Mouse (Mus musculus): Measurements from ENCODE around the gene Armc2.
A peak's percentile ranks its signal among the peaks of the same experiment; 100 is the strongest.

Gene Armc2

DNA sequence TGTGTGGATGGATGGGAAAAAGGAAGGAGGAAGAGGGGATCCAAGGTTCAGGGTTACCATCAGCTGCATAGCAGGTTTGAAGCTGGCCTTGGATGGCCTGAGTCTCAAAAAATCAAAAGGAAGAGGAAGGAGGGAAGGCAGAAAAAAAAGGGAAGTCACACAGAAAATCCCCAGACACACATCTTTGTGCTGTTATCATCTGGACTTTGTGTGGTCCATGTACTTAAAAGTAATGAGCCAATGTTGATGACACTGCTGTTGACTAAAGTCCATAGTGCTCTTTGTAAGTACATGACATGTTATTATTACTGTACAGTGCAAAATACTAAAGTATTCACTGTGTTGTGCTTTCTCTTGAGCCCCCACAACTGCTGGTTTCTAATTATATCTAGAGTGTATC, 121.8 kb downstream of the Armc2 start:
- no peak for DNase-seq

DNA sequence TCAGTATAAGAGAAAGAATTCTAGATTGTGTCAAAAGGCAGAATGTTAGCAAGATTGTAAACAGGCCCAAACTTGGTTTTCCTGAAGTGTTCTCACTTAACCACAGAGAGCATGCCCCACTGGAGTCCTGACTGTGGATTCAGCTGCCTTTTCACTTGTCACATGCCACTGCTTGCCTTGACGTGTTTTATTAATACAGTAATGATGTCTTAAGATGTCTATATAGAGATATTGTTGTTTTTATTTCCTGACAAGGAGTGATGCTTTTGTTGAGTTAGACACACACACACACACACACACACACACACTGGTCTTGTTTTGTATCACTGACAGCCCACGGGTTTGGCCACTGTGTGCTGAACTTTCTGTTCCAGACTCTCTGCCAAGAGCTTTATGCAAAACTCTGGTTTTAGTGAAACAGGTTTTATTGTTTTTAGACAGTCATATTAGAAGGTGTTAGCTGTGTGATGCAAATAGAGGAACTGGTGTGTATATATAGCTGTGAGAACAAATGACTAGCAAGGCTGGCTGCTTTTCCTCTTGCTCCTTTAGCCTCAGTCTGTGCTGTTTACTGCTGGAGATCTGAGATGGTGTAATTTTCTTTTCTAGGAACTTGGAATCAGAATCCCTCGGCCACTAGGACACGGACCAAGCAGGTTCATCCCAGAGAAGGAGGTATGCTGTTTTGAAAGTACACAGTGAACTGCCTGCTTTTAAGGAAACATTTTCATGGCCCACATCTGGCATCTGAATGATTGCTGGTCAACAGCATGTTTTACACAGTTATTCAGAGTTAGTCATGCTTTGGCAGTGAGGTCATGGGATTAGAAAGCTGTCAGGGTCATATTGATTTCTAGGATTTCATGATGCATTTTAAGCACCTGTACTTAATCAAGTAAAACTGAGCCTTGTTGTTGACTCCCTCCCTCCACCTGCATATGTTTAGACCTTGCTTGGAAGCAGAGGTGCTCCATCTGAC, 124.5 kb downstream of the Armc2 start:
- DNase-seq: no peak

DNA sequence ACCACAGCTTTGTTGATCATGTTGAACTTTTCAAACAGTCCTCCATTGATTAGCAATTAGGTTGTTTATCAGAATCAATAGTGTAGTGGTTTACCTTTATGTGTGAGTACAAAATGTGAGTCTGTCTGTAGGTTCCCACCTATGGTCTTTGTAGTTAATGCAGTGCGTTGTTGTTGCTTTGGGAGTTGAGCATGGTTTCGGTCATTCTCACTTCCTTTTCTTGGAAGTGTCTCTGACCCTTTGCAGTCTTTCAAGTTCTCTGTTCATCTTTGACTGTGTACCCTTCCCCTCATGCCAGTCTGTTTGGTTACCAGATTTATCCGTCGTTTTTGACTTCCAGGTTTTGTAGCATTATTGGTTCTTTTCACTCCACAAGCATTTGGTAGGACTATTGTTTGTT, 126.9 kb downstream of the Armc2 start:
- no peak for DNase-seq

DNA sequence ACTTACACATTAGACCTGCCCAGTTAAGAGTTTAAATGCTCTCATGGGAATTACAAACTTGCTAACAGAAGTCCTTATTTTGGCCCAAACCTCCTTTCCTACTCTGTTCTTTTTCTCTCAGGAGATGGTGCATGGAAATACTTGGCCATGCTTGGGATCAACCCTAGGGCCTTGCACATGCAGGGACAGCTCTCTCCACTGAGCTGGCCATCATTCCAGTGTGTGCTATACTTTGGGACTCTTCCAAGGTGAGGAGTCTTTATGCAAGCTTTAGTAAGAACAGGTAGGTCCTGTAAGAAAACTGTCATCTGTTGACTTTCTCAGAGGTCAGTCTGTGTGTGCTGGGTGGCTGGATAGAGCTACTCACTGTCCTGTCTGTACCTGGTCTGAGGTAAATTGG, 127.7 kb downstream of the Armc2 start:
- no peak for DNase-seq

DNA sequence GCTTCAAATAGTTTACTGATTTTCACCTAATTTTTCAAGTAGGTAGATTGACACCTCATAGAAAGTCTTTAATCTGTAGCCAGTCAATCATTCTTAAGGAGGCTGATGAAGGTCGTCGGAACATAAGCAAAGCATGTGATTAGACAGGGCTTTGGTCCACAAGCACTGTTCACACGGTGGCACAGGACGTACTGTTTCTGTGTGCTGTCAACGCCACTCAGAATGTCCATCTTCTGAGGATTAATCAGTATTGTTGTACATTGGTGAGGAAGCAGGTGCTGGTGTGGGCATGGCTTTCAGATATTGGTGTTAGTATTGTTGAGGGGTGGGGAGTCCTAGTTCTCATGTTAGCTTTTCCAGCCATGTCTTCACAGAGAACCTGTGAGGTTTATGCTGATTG, 128.7 kb downstream of the Armc2 start:
- DNase-seq: no peak

DNA sequence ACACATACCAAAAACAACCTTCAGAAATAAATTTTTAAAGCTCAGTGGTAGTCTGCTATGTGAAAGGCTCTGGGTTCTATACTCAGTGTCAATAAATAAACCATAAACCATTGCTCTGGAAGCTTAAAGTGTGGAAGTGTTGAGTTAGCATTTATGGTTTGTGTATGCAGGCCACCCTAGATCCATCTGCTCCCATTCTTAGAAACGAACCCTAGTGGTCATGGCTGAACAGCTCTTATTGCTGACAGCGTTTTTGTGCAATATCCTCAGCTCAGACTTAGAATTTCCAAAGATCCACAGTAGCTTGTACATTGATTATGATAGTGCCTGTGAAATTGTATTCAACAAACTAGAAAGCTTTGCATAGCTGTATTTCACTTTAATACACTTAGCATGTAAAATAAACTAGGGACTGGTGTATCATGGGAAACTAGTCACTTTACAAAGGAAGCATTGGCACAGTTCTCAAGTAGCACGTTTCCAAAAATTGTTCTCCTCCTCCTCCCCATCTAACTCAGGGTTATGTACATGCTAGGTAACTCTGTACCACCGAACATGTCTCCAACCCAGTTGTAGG, 129.8 kb downstream of the Armc2 start:
- DNase-seq: no peak

DNA sequence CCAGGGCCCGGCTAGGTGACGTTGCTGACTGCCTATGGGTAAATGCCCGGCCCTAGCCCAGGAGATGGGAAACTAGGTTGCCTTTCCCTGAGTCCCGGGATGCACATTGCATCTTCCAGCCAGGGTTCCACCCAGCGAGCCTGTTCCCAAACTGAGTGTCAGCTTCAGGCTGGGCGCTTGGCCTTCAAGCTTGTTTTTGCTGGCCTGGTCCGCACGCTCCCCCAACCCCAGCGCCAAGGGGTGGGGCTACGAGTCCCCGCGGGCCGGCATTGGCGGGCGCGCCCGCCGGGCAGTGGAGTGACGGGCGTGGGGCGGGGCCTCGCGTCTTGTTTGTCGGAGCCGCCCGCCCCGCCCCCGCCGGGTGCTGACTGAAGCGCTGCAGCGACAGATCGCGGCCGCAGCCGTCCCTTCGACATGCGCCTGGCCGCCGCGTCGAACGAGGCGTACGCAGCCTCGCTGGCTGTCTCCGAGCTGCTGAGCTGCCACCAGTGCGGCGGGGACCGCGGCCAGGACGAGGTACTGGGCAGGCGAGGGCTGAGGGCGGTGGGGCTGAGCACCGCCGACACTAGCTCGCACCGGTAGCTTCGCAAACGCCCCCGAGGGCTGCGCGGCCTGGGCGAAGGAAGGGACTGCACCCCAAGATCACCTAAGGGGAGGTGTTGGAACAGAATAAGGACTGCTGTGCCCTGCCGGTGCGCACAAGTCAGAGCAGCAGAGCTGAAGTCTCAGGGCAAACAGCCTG, 131.0 kb downstream of the Armc2 start:
- DNase-seq: peak; percentile 95

DNA sequence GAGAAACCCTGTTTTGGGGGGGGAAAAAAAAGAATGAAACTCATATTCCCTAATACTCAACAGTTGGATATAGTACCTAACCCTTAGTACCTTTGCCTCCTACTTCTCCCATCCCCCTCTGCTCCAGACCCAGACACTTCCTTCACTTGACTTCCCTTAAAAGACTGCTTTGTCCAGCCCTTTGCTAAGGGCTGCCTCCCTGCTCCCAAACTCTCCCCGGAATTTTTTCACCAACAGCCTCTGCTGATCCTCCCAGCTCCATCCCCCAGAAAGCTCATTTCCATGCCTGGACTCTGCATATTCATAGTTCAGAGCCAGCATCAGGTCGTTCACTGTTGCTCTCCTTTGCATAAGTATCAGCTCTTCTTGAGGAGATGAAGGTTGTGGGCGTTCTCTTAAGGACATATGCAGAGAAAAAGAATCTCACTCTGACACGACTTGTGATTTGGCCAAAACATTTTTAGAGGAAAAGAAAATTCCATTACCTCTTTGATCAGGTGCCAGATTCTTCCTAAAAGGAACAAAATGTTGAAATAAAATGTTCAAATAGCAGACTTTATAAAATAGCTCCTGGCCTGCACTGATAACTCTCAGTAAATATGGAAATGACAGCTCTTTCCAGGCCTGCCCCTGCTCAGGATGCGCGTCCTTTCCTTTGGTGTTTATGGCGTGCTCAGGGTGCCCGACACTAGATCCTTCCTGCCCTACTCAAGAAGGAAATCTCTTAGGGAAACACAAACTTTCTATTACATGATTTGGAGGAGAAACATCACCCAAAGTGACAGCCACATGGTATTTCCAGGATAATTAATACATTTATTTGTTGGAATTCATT, 134.3 kb downstream of the Armc2 start:
- DNase-seq: no peak

DNA sequence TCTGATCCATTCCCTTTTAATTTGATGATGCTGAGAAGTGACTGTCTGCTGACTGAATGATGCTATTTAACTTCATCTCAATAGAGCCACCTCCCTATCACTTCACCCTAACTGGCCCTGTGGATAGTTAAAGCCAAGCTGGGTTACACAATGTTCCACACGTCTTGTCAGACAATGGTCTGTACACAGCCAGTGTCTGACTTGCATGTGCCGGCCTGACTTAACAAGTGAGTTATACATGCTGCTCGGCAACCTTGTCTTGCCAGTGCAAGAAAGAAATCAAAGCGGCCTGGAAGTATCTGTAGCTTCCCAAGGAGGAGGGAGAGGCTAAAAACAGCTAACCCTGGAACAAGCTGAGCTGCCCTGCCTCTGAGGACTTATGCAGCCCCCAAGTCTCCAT, 136.8 kb downstream of the Armc2 start:
- DNase-seq: no peak

DNA sequence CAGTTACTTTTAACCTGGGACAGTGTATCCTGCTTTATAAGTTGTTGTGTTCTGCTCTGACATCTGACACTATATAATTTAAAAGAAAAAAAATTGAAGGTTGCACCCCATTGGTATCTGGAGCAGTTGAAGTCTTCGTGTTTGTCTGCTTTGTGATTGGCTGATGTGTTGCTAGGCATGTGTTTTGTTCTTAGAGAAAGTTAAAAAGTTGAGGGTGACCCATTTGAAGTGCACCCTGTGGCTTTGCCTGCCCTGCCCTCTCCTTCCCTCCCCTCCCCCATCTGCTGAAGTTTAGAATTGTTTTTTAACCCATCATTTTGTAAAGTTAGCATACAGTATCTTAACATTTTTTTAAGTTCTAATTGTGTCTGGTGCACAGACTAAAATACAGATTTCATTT, 137.5 kb downstream of the Armc2 start:
- DNase-seq: no peak

DNA sequence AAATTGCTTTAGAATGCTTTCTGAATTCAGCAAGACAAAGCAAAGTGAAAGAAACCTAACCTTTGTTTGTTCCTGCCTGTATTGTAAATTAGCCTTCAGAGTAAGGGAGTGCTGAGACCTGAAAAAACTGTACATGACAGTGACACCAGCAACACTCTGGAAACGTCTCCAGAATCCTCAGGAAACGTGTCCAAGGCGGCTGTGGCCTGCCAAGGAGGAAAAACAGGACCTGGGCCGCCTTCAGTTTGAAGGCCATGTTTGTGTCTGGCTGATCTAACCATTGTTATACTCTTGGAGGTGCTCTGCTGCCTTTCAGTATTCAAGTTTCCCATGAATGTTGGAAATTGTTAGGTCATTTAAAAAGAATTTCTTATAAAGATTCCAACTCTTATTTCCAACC, 138.0 kb downstream of the Armc2 start:
- no peak for DNase-seq

DNA sequence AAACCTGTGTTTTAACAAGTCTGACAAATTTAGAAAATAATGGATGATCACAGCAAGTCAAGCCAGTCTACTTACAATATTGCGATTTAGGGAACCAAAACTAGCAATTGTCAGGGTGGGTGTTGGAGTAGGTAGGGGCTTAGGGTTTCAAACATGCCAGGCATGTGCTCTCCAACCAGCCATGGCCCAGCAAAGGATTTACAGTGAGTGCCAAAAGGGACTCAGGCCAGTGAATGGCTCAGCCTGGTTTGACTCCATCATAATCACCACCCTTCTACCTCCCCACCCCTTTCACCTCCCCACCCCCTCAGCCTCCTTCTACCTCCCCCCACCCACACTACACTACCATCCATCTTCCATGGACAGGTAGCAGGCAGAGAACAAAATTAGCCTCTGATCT, 138.6 kb downstream of the Armc2 start:
- DNase-seq: no peak

DNA sequence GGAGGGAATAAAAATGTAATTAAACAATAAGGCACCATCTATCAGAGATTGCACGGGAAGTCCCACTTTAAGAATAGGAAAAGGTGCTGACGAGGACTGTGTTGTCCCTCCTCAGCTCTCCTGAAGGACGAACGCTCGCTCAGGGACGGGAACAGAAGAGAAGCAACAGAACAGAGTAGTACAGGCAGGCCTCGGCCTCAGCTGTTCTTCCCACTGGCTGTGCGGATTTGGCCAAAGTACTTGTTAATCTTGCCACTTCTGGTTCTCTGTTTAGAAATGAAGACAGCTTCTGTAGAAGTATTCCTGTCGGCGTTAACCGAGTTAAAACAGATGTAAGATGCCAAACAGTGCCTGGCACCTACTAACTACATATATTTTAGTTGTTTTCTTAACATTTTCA, 139.9 kb downstream of the Armc2 start:
- no peak for DNase-seq

DNA sequence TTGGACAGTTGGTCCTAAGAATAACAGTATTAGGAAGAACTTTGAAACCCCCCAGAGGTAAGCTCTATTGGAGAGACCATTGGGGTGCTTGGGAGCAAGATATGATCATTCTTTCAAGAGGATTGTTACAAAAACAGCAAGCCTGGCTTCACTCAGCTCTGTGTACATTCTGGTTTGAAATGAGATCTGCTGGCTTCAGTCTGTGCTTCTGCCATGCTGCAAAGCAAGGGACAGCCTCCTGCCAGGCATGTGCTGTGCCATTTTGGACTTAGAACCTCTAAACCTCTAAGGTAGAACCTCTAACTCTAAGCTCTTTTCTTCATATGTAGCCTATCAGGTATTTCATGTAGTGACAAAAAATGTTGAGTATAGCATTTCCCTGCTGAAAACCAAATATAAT, 142.6 kb downstream of the Armc2 start:
- DNase-seq: no peak

DNA sequence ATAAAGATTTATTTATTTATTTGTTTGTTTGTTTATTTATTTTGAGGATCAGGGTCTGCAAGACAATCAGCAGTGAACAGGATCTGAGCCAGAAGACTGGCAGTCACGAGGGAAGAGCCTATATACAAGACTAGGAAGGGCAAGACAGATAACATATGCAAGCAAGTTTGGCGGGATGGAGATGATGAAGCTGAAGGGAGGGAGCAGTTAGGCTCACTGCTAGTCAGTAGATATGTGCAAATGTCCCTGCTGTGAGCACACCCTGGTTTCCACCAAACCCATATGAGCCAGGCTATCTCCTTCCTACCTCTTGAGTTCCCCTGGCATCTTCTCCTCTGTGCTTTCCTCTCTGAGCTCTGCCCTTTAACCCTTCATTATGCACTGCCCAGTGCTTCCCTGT, 146.7 kb downstream of the Armc2 start:
- no peak for DNase-seq

DNA sequence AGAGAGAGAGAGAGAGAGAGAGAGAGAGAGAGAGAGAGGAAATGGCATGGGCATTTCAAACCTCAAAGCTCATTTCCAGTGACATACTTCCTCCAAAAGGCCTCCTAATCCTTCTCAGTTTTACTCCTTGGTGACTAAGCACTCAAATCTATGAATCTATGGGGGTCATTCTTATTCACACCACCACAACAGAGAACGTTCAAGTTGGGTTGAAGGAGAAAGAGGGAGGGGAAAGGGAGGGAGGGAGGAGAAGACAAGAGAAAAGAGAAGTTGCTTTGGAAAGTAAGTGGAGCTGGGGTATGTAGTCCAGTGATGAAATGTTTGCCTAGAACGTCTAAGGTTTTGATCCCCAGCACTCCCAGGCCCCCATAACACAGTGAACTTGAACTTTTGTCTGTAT, 148.1 kb downstream of the Armc2 start:
- DNase-seq: no peak

DNA sequence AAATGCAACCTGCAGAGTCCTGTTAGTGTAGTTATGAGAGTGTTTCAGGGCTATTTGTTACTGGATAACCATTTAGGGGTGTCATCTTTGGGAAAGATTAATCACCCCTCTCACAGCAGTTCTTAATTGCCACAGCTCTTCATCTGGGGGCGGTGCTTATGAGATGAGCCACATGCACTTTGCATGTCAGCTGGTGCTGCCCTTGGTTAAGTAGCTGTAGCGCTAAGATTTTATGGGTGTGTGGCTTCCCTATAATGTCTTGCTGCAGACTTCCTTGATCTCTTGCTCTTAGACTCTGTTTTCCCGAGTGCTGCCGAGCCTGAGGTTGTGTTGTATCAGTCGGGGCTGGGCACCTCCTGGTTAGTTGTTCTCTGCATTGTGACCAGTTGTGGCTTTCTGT, 150.3 kb downstream of the Armc2 start:
- DNase-seq: no peak

DNA sequence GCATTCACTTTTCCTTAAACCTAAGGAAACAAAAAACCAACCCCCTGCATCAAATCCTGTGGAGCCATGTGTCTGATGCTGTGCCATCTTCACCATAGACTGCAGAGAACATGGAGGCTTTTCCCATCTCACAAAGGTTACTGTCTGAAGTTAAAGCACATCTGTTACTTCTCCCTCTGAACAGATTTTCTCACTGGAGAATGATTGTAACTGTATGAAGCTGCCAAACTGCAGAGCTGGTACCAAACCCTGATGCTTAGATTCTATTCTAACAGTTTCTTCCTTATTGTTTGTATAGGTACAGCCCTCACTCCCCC, 151.4 kb downstream of the Armc2 start:
- no peak for DNase-seq

DNA sequence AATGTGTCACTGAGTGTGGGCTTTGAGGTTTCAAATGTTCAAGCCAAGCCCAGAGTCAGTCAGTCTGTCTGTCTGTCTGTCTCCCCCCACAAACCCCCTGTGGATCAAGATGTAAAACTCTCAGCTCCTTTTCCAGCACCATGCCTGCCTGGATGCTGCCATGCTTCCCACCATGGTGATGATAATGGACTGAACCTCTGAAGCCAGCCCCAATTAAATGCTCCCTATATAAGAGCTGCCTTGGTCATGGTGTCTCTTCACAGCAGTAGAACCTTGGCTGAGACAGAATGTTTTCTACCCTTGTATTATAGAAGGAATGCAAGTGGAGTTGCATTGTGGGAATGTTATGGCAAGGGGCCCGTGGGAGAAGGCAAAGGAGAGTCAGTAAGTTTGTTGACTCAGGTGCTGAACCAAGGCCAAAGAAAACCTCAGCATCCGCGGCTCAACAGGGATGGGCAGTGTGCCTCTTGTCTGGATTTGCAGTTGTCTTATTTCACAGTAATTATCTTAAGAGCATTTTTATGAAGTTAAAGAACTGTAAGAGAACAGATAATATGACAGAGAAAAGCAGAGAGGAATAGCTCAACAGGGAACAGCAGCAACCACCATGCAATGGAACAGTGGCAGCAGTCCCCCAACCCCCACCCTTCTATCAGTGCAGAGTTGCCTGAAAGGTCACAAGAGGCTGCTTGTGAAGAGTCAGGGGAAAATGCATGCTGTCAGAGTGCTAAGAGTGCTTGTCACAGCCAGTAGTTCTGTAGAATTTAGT, 152.0 kb downstream of the Armc2 start:
- DNase-seq: no peak

Data from cerebellum, adult 8-10 months (tissue).